Mouse (Mus musculus): ENCODE data around the gene Rab11fip3. TPM values are rescaled to one million over a fixed set of nuclear protein-coding genes. Genes with fewer than 3 reads are reported as not detected.
A peak's percentile ranks its signal among the peaks of the same experiment; 100 is the strongest.

Rab11fip3 gene
- polyA plus RNA-seq, 1 experiment, result 4.0 TPM

DNA sequence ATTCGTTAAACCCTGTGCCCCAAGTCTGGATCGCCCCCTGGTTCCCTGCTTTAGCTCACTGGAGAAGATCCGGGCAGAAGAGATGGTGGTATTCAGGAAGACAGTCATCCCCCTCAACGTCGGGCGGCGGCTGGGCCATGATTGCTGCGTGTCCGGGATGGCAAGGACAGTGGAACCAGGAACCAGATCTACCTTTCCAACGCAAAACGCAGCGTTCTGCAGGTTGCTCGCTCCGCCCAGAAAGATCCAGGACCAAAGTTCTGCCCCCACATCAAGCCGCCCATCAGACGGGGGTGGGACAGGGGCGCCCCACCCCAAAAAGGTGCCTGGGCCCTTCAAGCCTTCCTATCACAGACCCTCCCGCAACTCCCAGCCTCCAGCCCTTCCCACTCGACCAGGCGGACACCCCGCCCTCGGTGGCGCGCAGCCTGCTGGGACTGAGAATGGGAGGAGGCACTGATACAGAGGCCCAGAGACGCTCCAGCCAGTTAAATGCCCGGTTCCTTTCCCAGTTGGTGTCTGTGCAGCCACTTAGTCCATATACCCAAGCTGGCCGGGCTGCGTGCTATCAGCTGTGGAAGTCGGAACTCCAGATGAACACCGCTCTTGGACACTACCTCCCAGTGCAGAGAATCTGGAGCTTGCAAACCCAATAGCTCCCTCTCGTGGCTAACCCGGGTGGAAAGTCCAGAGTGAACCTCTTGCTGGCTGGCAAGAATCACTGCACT is 20.7 kb upstream of the Rab11fip3 start, which contains the start of gene Decr2:
Decr2 (minus strand) TSS at position 433 of the 728 bp plus-strand sequence.
- H3K9me3 ChIP-seq, result peaks cover 4% of the 10 kb centered on the region
- H3K4me3 ChIP-seq (replicated peaks), result peak within 1 kb of the TSS; percentile 94
- peaks cover 39% of the 10 kb centered on the region for H3K27me3 ChIP-seq (replicated peaks)
- peaks cover 25% of the 10 kb centered on the region for H3K4me1 ChIP-seq
- TF ChIP-seq FLI1 (IDR thresholded peaks at IDR 0.05; ENCODE audit: low read length) (no peak), GATA1 (IDR thresholded peaks at IDR 0.05; ENCODE audit: borderline replicate concordance, low read length) (no peak)
- H3K36me3 ChIP-seq (replicated peaks; ENCODE audit: low read length), result peaks cover 4% of the 10 kb centered on the region

DNA sequence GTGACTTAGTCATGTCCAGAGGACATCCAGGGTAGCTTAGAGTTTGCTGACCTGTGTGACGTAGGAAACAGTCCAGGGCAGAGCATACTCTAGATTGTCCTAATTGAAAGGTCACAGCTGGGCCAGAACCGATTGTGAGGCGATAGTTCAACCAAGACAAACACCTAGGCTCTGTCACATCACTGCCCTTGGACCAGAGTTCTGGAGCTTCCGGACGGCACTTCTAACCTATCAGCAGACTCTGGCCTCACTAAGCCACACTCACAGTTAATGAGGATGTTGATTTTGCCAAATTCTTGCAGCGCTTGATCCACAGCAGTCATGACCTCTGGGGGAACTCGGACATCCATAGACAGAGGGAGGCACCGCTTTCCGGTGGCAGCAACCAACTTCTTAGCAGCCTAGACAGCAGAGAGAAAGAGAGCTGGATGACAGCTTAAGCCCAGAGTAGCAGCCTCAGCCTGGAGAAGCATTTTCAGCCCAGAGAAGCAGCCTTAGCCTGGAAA is 17.8 kb upstream of the Rab11fip3 start:
- no peak overlapping the region for H3K4me3 ChIP-seq (replicated peaks)
- peaks cover 33% of the 10 kb centered on the region for H3K27me3 ChIP-seq (replicated peaks)
- TF ChIP-seq GATA1 (IDR thresholded peaks at IDR 0.05; ENCODE audit: borderline replicate concordance, low read length), result no peak
- no peak for TF ChIP-seq FLI1 (IDR thresholded peaks at IDR 0.05; ENCODE audit: low read length)
- H3K4me1 ChIP-seq, result peaks cover 10% of the 10 kb centered on the region
- peaks cover 2% of the 10 kb centered on the region for H3K9me3 ChIP-seq
- peaks cover 2% of the 10 kb centered on the region for H3K36me3 ChIP-seq (replicated peaks; ENCODE audit: low read length)

DNA sequence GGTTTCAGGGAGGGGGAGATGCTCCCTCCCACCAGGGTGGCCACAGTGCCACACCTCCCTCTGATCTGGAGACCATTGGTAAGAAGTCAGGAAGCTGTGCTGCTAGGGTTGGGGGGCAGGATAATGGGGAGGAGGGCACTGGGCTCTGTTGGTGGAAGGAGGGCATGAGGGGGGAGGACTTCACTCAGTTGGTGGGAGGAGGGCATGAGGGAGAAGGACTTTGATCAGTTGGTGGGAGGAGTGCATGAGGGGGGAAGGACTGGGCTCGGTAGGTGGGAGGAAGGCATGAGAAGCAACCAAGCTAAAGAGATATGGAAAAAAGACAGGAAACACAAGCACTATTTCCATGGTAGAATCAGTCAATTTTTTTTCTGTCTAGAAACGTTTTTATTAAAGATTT is 11.5 kb upstream of the Rab11fip3 start:
- TF ChIP-seq FLI1 (IDR thresholded peaks at IDR 0.05; ENCODE audit: low read length) (no peak), GATA1 (IDR thresholded peaks at IDR 0.05; ENCODE audit: borderline replicate concordance, low read length) (no peak)
- no peaks in the 10 kb centered on the region for H3K9me3 ChIP-seq

DNA sequence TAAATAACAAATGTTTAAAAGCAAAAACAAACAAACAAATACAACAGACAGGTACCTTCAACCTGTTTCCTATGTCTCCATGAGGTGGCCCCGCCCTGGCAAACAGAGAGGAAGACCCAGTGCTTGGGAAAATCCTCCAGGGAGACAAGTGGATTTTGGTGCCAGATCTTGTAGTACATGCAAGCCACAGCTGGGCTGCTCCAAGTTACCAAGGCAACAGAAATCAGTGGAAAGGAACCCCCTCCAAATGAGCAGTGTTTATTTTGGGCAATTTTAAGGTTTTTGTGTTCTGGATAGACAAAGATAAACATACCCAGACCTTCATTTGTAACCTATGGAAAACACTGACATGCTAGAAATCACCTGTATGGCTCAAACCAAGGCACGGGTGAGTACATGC is 9.5 kb upstream of the Rab11fip3 start:
- no peak overlapping the region for H3K4me3 ChIP-seq (replicated peaks)
- H3K36me3 ChIP-seq (replicated peaks; ENCODE audit: low read length), result no peaks in the 10 kb centered on the region
- no peaks in the 10 kb centered on the region for H3K4me1 ChIP-seq
- H3K9me3 ChIP-seq, result no peaks in the 10 kb centered on the region
- TF ChIP-seq FLI1 (IDR thresholded peaks at IDR 0.05; ENCODE audit: low read length) (no peak), GATA1 (IDR thresholded peaks at IDR 0.05; ENCODE audit: borderline replicate concordance, low read length) (no peak)
- peaks cover 36% of the 10 kb centered on the region for H3K27me3 ChIP-seq (replicated peaks)

More for the DNA sequence above, 11.5 kb upstream of the Rab11fip3 start:
- H3K27me3 ChIP-seq (replicated peaks), result peaks cover 37% of the 10 kb centered on the region
- H3K4me1 ChIP-seq, result no peaks in the 10 kb centered on the region
- H3K36me3 ChIP-seq (replicated peaks; ENCODE audit: low read length), result no peaks in the 10 kb centered on the region
- H3K4me3 ChIP-seq (replicated peaks), result no peak overlapping the region

DNA sequence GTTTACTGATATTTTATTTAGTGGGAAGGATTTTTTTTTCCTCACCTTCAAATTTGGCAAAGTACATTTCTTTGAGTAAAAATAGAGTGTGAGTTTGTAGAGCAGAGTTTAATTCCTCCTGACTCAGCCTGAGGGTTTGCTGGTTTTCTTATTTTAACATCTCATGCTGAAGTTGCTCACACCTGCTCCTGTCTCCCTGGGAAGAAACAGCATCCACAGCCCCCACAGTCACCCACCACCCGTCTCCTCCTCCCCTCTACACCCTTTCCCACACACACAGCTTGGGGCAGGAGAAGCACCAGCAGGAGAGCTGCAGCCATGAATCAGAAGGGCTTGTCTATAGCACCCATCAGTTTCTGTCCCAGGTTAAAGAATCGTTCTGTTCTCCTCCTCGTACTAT is 5.9 kb upstream of the Rab11fip3 start:
- TF ChIP-seq FLI1 (IDR thresholded peaks at IDR 0.05; ENCODE audit: low read length), result no peak
- no peak for TF ChIP-seq GATA1 (IDR thresholded peaks at IDR 0.05; ENCODE audit: borderline replicate concordance, low read length)
- Histone ChIP-seq H3K9me3 (no peaks in the 10 kb centered on the region), H3K27me3 (replicated peaks) (peaks cover 46% of the 10 kb centered on the region)

DNA sequence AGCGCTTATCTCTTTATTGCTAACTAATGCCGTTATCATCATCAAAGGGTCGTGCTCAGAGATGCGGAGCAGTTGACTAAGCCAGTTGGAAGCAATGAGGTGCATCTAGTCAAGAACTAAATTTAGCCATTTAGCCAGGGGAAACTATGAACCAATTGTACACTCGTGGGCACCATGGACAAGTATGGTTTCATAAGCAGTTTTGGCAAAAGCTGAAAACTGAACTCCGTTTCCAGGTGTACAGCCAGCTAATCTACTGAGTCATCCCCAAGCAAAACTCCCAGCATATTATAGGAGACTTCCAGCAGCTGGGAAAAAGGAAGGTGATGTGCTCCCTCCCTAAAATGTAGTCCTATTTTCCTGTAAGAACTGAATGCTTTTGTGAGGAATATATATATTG is 781 bp upstream of the Rab11fip3 start:
- H3K4me1 ChIP-seq, result peaks cover 37% of the 10 kb centered on the region
- TF ChIP-seq FLI1 (IDR thresholded peaks at IDR 0.05; ENCODE audit: low read length) (no peak), GATA1 (IDR thresholded peaks at IDR 0.05; ENCODE audit: borderline replicate concordance, low read length) (no peak)
- peaks cover 4% of the 10 kb centered on the region for H3K36me3 ChIP-seq (replicated peaks; ENCODE audit: low read length)
- peak overlapping the region; percentile 90 for H3K4me3 ChIP-seq (replicated peaks)
- H3K9me3 ChIP-seq, result peaks cover 18% of the 10 kb centered on the region
- H3K27me3 ChIP-seq (replicated peaks), result peaks cover 62% of the 10 kb centered on the region

More for the DNA sequence above, 5.9 kb upstream of the Rab11fip3 start:
- H3K36me3 ChIP-seq (replicated peaks; ENCODE audit: low read length), result no peaks in the 10 kb centered on the region
- peaks cover under 1% of the 10 kb centered on the region for H3K4me1 ChIP-seq
- H3K4me3 ChIP-seq (replicated peaks), result no peak overlapping the region

DNA sequence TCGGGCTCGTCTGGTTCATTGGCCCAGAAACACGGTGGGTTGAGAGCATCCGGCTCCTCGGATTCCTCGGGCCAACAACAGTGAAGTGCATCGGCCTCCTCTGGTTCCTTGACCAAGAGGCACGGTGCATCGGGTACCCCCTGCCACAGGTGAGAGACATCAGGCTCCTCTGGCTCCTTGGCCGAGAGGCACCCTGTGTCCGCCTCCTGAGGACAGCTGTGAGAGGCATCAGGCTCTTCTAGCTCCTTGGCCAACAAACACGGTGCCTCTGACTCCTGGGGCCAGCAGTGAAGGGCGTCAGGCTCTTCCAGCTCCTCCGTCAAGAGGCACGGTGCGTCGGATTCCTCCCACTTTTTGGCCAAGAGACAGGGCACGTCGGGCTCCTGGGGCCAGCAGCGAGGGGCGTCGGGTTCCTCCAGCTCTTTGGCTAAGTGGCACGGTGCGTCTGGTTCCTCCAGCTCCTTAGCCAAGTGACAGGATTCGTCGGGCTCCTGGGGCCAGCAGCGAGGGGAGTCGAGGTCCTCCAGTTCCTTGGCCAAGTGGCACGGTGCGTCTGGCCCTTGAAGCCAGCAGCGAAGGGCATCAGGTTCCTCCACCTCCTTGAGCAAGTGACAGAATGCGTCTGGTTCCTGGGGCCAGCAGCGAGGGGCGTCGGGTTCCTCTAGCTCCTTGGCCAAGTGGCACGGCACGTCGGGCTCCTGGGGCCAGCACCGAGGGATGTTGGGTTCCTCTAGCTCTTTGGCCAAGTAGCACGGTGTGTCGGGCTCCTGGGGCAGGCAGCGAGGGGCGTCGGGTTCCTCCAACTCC is 1.1 kb downstream of the Rab11fip3 start:
- TF ChIP-seq FLI1 (IDR thresholded peaks at IDR 0.05; ENCODE audit: low read length), result no peak
- TF ChIP-seq GATA1 (IDR thresholded peaks at IDR 0.05; ENCODE audit: borderline replicate concordance, low read length), result no peak
- H3K9me3 ChIP-seq, result peaks cover 18% of the 10 kb centered on the region
- peaks cover 61% of the 10 kb centered on the region for H3K27me3 ChIP-seq (replicated peaks)
- H3K4me1 ChIP-seq, result peaks cover 41% of the 10 kb centered on the region
- peak overlapping the region; percentile 90 for H3K4me3 ChIP-seq (replicated peaks)
- H3K36me3 ChIP-seq (replicated peaks; ENCODE audit: low read length), result peaks cover 4% of the 10 kb centered on the region

DNA sequence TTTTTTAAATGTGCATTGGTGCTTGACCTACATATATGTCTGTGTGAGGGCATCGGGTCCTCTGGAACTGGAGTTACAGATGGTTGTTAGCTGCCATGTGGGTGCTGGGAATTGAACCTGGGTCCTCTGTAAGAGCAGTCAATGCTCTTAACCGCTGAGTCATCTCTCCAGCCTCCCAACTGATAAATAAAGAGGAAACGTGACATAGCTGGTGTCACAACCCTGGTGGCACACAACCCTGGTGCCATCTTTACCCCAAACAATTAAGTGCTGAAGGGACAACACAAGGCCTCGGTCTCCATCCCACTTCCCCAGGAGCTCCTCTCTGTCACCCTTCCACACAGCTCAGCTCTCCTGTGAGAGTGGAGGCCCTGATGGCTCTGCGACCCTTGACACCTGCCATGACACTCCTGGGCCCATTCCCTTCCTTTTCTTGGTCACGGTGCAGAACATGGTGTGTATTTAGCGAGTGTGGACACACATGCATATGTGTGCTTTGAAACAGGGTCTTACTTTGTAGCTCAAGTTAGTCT is 2.8 kb downstream of the Rab11fip3 start:
- Histone ChIP-seq H3K36me3 (replicated peaks; ENCODE audit: low read length) (peaks cover 4% of the 10 kb centered on the region), H3K9me3 (peaks cover 18% of the 10 kb centered on the region), H3K4me3 (replicated peaks) (peak overlapping the region; percentile 15), H3K4me1 (peaks cover 41% of the 10 kb centered on the region), H3K27me3 (replicated peaks) (peaks cover 51% of the 10 kb centered on the region)
- TF ChIP-seq GATA1 (IDR thresholded peaks at IDR 0.05; ENCODE audit: borderline replicate concordance, low read length) (no peak), FLI1 (IDR thresholded peaks at IDR 0.05; ENCODE audit: low read length) (no peak)

DNA sequence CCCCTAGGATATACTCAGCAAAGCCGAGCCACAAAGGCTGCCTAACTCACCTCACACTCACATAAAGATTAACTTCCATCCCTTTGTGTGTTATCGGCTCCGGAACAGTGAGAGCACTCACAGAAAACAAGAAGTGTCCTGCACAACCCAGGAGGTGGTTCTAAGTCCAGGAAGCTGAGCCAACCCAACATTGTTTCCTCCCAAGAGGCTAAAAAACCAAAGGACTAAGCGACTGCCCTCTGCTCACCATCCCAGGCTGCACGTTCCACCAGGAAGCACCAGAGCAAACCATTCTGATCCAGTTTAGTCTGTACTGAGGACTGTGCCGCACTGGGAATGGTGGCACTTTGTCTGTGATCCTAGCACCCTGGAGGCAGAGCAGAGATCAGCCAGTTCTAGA is 4.4 kb downstream of the Rab11fip3 start:
- H3K27me3 ChIP-seq (replicated peaks), result peaks cover 40% of the 10 kb centered on the region
- peaks cover 18% of the 10 kb centered on the region for H3K9me3 ChIP-seq
- H3K4me1 ChIP-seq, result peaks cover 38% of the 10 kb centered on the region
- H3K36me3 ChIP-seq (replicated peaks; ENCODE audit: low read length), result peaks cover 4% of the 10 kb centered on the region
- TF ChIP-seq FLI1 (IDR thresholded peaks at IDR 0.05; ENCODE audit: low read length) (no peak), GATA1 (IDR thresholded peaks at IDR 0.05; ENCODE audit: borderline replicate concordance, low read length) (no peak)
- no peak overlapping the region for H3K4me3 ChIP-seq (replicated peaks)
